Mouse (Mus musculus) cerebellum, adult 2 months (tissue): ENCODE measurements around the gene Dusp11. TPM values are rescaled to one million over a fixed set of nuclear protein-coding genes. Genes with fewer than 3 reads are reported as not detected.
"Not testable (repeated sequence)": the region's sequence is repeated elsewhere in the genome, so short reads cannot be mapped to it uniquely, and the experiment has no call there.

Source experiments
- DNase-seq, 2 experiments: peaks; one replicate each; pipeline ENCODE4 v3.0.0; 2021
- H3K27ac ChIP-seq: fragments of 200-500 bp; 2 replicates; pipeline ENCODE4 v1.5.1; 2012; ENCODE audit warnings: low read length, control low read depth, inconsistent platforms; ENCODE audit not compliant: insufficient read depth
- H3K27me3 ChIP-seq: fragments of 200-500 bp; 2 replicates; pipeline ENCODE4 v1.6.1; 2012; ENCODE audit warnings: inconsistent platforms, mild to moderate bottlenecking, low read length, moderate library complexity; ENCODE audit not compliant: control insufficient read depth, insufficient read depth
- H3K4me1 ChIP-seq: fragments of 200-500 bp; 2 replicates; pipeline ENCODE4 v1.6.1; 2011; ENCODE audit warnings: low read length; ENCODE audit not compliant: control insufficient read depth, insufficient read depth
- H3K4me3 ChIP-seq: fragments of 200-500 bp; replicated peaks from 2 replicates; pipeline ENCODE3; 2011; ENCODE audit warnings: mild to moderate bottlenecking, low read depth, low read length, control low read depth; ENCODE audit not compliant: insufficient read depth
- CTCF ChIP-seq: fragments of 200-500 bp; IDR thresholded peaks from 2 replicates; pipeline ENCODE4 v1.5.1; 2011; ENCODE audit warnings: low read depth, mild to moderate bottlenecking, control low read depth, low read length, moderate library complexity, borderline replicate concordance; ENCODE audit not compliant: insufficient read depth
- POLR2A ChIP-seq: fragments of 200-500 bp; IDR thresholded peaks from 2 replicates; pipeline ENCODE4 v1.6.1; 2011; ENCODE audit warnings: low read length, control low read depth, borderline replicate concordance; ENCODE audit not compliant: insufficient read depth
- WGBS: fragments of 180-500 bp; shearing (Covaris S2); methylation state at CpG from one replicate; pipeline ENCODE4 v1.1.7; 2018; 5-methylcytosine and 5-hydroxymethylcytosine counted together
- polyA plus RNA-seq: library from polyadenylated mRNA; depleted of rRNA; stranded (reverse); fragments of >200 nt; gene quantifications from 2 replicates; pipeline ENCODE4 v1.2.3, GENCODE M21; 2012; rRNA removed

Dusp11 gene
- 143 and 150 TPM in 2 replicates for polyA plus RNA-seq

DNA sequence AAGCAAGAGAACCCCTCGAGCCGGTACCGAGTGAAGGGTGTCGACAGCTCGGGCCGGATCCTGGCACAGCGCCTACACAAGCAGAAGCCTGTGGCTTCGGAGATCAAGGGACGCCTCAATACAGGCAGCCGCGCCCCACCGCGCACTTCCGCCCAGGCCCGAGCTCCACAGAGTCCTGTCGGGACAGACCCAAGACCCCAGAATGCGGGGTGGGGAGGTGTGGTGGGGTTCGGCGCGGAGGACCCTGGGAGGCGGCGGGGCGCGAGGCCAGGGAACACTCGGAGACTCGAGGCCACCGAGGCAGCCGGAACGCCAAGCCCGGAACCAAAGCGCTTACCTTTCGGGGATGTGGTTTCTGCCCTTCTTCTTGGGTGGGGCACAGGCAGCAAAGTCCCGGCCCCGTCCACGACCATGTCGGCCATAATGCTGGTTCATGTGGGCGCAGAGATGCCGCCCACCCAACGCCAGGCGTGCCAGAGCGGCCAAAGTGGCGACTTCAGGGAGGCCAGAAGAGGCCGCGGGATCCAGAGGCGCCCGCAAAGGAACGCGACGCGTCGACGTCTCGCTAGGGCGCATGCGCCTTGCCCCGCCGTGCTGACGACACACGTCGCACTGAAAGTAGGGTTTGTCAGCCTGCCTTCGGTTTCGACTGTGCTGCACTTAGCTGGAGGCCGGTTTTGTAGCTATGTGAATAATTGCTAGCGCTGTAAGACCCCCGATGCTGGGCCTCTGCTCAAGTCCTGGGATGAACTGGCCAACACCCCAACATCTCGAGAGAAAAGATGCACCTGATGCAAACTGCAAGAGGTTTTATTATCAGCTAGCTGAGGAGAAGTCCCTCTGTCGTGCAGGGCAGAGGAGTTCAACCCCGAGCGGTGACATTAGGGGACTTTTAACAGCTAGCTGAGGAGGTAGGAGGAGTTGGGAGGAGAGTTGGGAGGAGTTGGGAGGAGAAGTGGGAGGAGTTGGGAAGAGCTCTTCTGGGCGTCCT lies at the start of gene Dusp11:
Dusp11 (minus strand) TSS at position 567 of the 991 bp plus-strand sequence.
- no peaks in the 10 kb centered on the region for H3K27me3 ChIP-seq
- DNase-seq: peak; percentile 94 to 95
- WGBS: under 1% methylated on average over 69 of the region's 70 CpGs
- peak; percentile 91 for TF ChIP-seq POLR2A
- no peak for TF ChIP-seq CTCF
- H3K4me1 ChIP-seq: peaks cover 4% of the 10 kb centered on the region; the same call in 1 of the 2 replicates
- H3K27ac ChIP-seq: peak within 1 kb of the TSS; percentile 85
- H3K4me3 ChIP-seq: peak within 1 kb of the TSS; percentile 89

DNA sequence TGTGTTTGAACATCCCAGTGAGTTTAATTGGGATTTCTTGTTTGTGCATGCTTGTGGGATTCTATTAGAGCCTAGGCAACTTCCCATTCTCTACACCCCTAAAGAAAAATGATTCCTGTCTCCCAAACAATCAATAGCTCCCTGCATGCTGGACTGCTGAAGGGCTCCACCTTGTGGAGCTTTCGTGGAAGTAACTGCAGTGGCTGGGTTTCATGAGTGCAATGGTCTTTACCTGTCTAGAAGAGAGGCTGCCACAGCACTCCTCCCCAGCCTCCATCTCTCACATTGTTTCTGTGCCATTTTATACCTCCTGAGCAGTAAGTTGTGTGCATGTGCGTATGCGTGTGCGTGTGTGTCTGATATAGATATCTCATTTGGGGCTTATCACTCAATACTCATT lies 48.5 kb upstream of the Dusp11 start:
- peak; percentile 64 to 67 for DNase-seq
- H3K4me3 ChIP-seq: no peak overlapping the region
- no peaks in the 10 kb centered on the region for H3K27me3 ChIP-seq
- no peaks in the 10 kb centered on the region for H3K4me1 ChIP-seq
- WGBS: 37% methylated on average over 4 of the region's 4 CpGs
- no peak overlapping the region for H3K27ac ChIP-seq
- TF ChIP-seq CTCF (peak; percentile 74), POLR2A (no peak)

DNA sequence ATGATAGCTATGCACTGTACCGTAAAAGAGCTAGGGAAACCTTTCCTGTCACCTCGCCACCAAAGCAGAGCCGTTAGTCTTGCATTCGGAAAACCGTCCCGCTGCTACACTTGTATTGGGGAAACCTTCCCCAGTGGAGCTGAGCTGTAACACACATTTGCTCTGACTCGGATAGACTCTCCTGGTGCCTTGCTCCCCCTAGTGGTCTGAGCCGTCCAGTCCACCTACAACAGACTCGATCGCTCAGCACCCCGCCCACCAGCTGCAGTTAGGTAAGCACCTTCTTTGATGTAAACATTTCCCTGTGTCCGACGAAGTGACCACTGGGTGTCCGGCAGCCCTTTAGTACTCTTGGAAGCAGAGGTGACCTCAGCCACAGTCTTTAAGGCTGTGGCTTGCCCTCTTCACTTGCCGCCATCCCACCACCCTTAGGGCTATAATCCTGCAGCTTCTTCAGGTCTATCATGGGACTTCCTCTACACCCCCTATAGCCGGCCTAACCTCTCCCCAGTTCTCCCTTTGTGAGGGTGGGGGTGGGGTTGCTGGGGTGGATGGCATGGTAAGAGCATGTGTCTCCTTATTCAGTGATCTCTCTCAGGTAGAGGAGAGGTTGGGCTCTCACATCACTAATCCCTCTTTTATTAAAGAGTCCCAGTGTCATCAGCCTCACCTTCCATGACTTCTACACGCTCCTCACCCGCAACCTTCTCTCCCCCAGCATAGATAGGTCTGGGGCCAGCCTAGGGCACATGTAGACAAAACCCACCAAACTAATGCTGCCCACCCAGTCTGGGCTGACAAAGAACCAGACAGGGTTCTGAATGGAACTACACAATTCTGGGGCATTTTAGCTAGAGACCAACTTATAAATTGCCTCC lies 43.0 kb upstream of the Dusp11 start:
- Histone ChIP-seq H3K27me3 (no peaks in the 10 kb centered on the region), H3K4me1 (0 out of 2 replicates have a peak, but pooled peaks cover 2% of the 10 kb centered on the region), H3K4me3 (peak overlapping the region; percentile 44), H3K27ac (no peak overlapping the region)
- peak; percentile 70 to 76 for DNase-seq
- peak; percentile 98 for TF ChIP-seq CTCF
- no peak for TF ChIP-seq POLR2A
- WGBS: 14% methylated on average over 18 of the region's 18 CpGs

DNA sequence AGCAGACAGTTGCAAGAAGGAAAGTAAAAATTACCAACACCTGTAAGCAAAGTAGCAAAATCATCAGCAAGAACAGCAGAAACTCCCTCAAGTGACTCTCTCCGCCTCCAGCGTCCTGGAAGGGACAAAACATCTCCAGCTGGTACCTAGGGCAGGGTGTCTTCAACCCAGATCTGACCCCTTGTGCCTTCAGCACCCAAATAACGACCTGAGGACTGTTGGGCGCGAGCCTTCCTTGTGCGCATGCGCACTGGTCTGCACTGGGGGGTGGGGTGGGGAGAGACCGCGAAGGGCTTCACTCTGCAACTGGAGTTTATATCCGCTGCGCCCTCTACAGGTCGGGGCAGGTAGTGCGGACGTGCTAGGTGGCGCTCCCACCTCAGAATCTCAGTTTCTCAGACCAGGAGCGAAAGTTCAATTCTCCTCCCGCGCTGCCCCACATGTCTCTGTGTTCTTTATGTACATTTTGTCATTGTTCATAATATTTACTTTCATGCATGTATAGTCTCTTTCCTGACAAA lies 42.0 kb upstream of the Dusp11 start:
- no peak for DNase-seq
- TF ChIP-seq CTCF (peak; percentile 46; the same call in 1 of the 2 replicates), POLR2A (no peak)
- Histone ChIP-seq H3K27ac (no peak overlapping the region), H3K4me1 (0 out of 2 replicates have a peak, but pooled peaks cover 2% of the 10 kb centered on the region), H3K4me3 (no peak overlapping the region), H3K27me3 (no peaks in the 10 kb centered on the region)
- 73% methylated on average over 18 of the region's 18 CpGs for WGBS

DNA sequence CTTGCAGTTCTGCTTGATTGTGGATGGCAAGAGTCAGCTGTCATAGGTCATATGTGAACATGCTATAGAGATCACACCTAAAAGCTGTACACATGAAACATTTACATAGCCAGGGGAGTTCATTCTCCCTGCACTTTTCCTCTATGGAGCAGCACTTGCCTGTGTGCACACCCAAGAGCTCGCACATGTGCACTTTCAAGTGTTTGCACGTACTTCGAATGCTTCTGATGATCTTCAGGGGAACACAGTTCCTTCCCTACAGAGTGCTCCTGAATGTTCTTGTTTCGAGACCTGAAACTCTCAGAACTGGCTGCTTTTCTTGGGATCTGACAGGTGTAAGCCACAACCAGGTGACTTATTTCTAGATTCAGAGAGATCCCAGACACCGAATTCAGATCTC lies 29.3 kb upstream of the Dusp11 start:
- H3K4me3 ChIP-seq, H3K27ac ChIP-seq, H3K4me1 ChIP-seq, H3K27me3 ChIP-seq, DNase-seq: not testable (repeated sequence)
- 92% methylated on average over 5 of the region's 5 CpGs for WGBS

DNA sequence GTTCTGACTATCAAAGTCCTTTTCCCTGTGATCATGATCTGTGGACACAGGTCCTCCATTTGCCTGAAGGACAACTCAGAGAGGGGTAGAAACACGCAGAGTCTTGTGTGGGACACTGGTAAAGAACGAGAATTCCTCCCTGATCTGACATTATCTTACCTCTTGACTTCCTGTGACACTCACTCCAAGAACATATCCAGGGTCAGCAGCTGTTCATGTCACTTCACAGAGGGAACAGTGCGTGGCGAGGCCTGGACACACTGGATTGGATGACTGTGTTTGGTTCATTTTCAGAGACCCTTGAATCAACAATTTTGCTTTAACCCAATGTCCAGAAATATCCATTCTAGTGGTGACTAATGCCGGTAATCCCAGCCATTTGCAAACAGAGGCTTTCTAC lies 28.1 kb upstream of the Dusp11 start:
- H3K27ac ChIP-seq: not testable (repeated sequence)

DNA sequence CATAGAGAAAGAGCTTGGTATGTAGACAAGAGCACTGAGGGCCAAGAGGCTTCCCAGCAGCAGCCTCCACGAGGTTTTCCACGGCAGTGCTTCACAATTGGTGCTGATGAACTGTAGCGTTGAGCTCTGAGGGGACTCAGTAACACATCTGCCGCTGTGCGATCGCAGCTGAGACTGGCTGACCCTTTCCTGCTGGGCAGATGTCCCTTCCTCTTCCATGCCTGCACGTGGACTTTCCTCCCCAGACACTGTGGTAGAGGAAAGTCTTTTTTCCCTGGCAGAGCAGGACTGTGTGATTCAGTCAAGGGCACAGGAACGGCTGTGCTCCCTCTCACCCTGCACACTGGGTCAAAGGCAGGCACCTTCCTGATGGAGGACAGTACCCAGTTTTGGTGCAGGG lies 22.9 kb upstream of the Dusp11 start:
- Histone ChIP-seq H3K27me3 (no peaks in the 10 kb centered on the region), H3K27ac (no peak overlapping the region), H3K4me3 (no peak overlapping the region), H3K4me1 (no peaks in the 10 kb centered on the region)
- DNase-seq: no peak
- TF ChIP-seq CTCF (no peak), POLR2A (no peak)
- WGBS: 57% methylated on average over 8 of the region's 8 CpGs

More for the DNA sequence above, 28.1 kb upstream of the Dusp11 start:
- DNase-seq, H3K27me3 ChIP-seq, H3K4me3 ChIP-seq, H3K4me1 ChIP-seq: not testable (repeated sequence)
- 92% methylated on average over 5 of the region's 5 CpGs for WGBS

DNA sequence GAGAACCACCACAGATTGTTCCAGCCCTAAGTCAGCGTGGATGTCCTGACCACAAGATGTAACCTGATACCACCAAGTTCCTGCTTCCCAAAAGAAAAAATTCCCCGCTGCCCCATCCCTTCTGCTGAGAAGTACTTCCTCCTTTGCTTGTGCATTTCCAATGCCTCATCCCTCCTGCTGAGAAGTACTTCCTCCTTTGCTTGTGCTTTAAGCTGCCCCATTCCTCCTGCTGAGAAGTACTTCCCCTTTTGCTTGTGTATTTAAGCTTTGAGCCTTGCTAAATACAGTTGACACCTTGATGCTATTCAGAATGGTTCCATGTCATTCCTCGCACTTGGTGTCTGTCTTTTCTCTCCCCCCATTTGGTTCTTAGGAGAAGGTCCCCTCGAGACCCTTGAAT lies 17.3 kb upstream of the Dusp11 start:
- H3K27ac ChIP-seq, H3K4me3 ChIP-seq, H3K4me1 ChIP-seq, DNase-seq, H3K27me3 ChIP-seq: not testable (repeated sequence)
- 78% methylated on average over 4 of the region's 4 CpGs for WGBS
